Mouse (Mus musculus): ENCODE measurements around the gene Gm26602.

DNA sequence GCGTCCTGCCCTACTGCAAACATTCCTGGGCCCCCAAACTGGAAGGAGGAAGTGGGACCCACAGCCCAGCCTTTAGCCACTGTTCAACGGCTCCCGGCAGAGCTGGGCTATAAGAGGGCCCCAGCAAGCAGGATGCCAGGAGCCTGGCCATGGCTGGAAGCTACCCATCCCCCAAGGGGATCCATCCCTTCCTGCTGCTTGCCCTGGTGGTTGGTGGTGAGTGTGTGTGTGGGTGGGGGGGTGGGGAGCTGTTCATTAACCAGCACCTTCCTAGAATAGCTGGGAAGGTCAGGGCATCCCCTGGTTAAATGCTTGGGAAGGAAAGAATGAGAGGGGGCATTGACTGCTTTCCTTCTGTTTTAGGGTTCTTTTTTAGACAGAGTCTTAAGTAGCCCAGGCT, 31.1 kb upstream of the Gm26602 start:
- TF ChIP-seq ZNF384 (IDR thresholded peaks at IDR 0.05; ENCODE audit: low read depth, low read length) (no peak), CHD2 (IDR thresholded peaks at IDR 0.05; ENCODE audit: low read depth, low read length) (no peak), HCFC1 (IDR thresholded peaks at IDR 0.05; ENCODE audit: borderline replicate concordance, insufficient read depth, low read length) (no peak), ZC3H11A (IDR thresholded peaks at IDR 0.05; ENCODE audit: borderline replicate concordance, low read depth, low read length) (no peak), MAFK (IDR thresholded peaks at IDR 0.05; ENCODE audit: insufficient read depth, low read depth, low read length) (no peak)

Measured in ES-E14 (cell line).